Mouse (Mus musculus): ENCODE data around the gene Slamf7. TPM values are rescaled to one million over a fixed set of nuclear protein-coding genes. Genes with fewer than 3 reads are reported as not detected.
"Not testable (repeated sequence)": the region's sequence is repeated elsewhere in the genome, so short reads cannot be mapped to it uniquely, and the experiment has no call there.

Gene Slamf7
- total RNA-seq (2022), result under 1 TPM in 1 of 4 experiments, not detected in 3; 0.65 TPM

GRCm38 (mm10) chr1:171652734-171653133 is at the start of gene Slamf7:
Slamf7 (minus strand) TSS chr1:171653035.
- DNase-seq (ENCODE audit: low spot score in 2 of 2), result no peak

GRCm38 (mm10) chr1:171698983-171699382 is 46.1 kb upstream of the Slamf7 start:
- DNase-seq (ENCODE audit: low spot score in 2 of 2), result no peak

DNA sequence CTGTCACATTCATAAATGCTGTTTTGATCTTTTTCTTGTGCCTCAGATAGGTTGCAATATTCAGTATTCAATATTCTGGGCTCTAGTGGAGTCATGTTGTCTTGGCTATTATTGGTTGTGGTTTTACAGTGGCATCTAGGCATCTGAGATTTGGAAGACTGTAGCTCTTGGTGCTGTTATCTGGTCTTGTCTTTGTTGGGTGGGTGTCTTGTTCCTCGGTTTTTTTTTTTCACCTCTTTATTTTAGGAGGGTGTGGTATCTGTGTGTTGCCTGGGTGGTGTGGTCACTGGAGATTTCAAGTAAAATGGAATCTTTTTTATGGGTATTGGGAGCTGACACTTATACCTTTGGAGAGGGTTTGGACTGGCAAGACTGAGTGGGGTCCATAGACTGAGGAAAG is 41.1 kb upstream of the Slamf7 start:
- no peak for DNase-seq (ENCODE audit: low spot score in 2 of 2)

DNA sequence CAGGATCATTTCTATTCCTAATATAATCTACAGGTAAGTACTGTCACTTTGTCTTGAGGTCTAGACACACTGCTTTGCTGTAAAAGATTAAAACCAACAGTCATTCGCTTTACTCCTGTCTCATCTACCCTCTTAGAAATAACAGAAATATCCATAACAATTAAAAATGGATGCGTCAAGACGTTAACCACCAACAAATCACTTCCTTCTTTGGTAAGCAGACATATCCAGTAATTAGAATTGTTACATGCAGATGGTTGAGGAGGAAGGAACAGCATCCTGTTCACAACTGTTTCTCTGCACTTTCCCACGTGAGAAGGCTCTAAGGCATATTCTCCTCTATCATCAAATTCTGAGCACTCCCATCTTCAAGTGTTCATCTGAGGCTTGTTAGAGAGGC is 34.5 kb upstream of the Slamf7 start:
- DNase-seq (ENCODE audit: low spot score in 2 of 2), result no peak

GRCm38 (mm10) chr1:171684923-171685322 is 32.1 kb upstream of the Slamf7 start:
- no peak for DNase-seq (ENCODE audit: low spot score in 2 of 2)

DNA sequence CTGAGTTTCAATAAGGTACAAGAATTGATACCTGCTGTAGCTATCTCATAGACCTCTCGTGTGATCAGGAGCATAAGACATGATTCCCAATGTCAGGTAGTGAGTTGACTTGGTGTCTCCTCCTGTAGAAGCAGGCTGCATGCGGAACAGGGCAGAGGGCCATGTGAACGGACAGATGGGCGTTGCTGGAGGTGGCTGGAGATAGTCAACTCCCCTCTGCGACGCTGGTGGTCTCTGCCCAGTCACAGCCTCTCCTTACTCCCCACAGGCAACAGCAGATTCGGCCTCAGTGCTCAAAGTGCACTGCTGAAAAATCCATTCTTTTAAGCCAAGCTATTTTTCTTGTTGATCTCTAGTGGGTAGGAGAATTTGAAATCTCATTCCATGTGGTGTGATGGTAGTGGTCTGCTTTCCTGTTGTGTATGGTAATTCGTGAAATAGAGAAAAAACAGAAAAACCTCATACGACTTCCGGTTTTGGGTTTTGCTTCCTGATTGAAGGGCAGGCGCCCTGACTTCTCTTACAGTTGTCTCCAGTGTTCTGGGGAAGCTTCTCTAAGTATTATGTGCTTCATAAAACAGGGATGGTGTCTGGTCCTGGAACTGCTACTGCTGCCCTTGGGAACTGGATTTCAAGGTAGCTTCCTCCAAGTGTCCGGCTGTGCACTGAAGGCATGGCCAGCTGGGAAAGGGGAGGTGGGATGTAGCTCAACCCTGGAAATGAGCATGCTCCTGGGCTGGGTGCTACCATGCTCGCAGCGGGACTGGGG is 28.9 kb upstream of the Slamf7 start, which contains the start of gene Cd48:
Gene Cd48, plus strand, starts transcription at position 479 of the 769 bp plus-strand sequence.
- no peak for DNase-seq (ENCODE audit: low spot score in 2 of 2)

- no peak for DNase-seq (ENCODE audit: low spot score in 2 of 2)
Measured at GRCm38 (mm10) chr1:171681009-171681408, 28.2 kb upstream of the Slamf7 start.

DNA sequence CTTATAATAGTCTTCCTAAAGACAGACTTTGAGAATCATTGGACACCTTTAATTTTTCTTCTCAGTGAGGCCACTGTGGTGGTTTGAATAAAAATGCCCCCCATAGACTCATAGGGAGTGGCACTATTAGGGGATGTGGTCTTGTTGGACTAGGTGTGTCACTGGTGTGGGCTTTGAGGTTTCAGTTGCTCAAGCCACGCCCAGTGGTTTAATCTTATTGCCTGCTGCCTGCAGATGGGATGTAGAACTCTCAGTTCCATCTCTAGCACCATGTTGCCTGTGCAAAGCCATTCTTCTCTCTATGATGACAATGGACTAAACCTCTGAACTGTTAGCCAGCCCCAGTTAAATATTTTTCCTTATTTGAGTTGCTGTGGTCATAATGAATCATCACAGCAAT is 24.9 kb upstream of the Slamf7 start:
- DNase-seq (ENCODE audit: low spot score in 2 of 2), result no peak

DNA sequence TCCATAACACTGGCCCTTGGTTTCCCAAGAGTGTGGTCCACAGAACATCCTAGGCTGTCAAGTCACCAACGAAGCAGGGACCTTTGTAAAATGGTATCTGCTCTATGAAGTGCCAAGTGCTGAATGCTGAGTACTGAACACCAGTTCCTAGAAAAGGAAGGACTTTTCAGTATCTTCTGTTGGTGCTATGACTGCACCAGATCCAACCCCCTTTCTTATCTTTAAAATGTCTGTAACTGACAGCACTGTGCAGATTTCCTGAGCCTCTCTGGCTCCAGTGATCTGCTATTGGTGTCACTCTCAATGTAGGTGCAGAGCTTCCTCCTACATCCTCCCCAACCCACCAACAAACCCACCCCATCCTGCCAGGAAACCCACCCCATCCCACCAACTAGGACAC is 21.6 kb upstream of the Slamf7 start:
- DNase-seq (ENCODE audit: low spot score in 2 of 2), result no peak

- DNase-seq (ENCODE audit: low spot score in 2 of 2), result no peak
Measured at GRCm38 (mm10) chr1:171672854-171673475, 20.1 kb upstream of the Slamf7 start.

DNA sequence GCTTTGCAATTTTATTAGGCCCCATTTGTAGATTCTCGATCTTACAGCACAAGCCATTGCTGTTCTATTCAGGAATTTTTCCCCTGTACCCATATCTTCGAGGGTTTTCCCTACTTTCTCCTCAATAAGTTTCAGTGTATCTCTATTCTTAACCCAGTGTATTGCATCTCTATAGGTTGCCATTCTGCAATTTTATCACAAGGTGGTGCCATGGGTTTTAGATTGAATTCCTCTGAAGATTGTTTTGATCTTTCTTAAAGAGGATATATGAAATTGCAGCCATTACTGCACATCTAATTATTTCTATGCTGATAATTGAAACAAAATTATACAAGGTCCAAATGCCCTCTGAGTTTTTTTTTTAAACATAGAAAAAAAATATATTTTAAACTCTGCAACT is 19.6 kb upstream of the Slamf7 start:
- DNase-seq (ENCODE audit: low spot score in 2 of 2), result not testable (repeated sequence)

- no peak for DNase-seq (ENCODE audit: low spot score in 2 of 2)
Measured at GRCm38 (mm10) chr1:171667160-171667559, 14.3 kb upstream of the Slamf7 start.

DNA sequence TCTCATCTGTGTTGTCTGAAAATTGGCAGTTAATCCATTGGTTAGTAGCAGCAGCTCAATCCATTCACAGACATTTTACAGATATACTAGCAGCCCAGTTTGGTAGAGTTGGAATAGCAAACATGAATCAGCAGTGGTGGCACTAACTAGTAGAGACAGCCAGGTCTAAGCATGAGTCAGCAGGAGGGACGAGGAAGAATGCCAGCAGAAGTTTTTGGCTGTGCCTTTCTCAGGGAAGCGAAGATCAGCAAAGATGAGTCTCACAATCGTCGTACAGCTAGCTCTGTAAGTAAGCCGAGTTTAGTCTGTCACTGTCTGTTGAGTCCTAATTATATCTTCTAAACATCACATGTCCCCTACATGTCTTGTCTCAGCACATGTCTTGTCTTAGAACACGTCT is 13.5 kb upstream of the Slamf7 start:
- no peak for DNase-seq (ENCODE audit: low spot score in 2 of 2)

DNA sequence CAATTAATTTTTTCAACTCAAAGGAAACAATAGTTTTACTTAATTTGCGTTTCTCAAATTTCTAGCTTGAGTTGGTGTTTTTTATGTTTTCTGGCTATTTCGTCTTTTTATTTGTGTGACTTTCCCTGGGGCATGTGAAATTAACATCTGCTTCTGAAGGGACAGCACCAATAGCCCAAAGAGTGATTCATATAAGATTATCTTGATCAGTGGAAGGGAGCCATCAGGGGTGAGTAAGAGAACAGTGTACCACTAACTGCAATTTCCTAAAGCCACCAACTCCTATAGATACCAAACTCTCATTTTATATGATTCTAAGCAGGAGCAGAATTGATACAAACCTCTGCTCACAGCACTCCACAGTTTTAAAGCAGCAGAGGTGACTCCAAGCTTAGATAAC is 10.9 kb upstream of the Slamf7 start:
- no peak for DNase-seq (ENCODE audit: low spot score in 2 of 2)

GRCm38 (mm10) chr1:171661482-171661881 is 8.6 kb upstream of the Slamf7 start:
- DNase-seq (ENCODE audit: low spot score in 2 of 2), result no peak

DNA sequence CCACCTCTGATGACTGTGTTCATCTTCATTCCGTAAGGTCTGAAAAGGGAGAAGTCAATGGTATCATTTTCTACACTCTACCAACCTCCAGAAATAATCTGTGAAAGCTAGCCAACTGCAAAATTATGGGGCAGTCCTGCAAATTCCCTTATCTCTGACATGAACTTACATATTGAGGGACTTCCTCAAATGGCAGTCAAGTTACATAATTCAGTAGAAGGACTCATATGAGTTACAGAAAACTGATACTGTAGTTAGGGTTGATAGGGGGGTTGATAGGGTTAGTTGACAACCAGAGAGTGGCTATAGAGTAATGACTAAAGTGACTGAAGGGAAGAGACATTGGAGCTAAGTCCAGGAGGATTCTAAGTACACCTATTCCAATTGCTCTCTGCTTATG is 7.6 kb upstream of the Slamf7 start:
- no peak for DNase-seq (ENCODE audit: low spot score in 2 of 2)

DNA sequence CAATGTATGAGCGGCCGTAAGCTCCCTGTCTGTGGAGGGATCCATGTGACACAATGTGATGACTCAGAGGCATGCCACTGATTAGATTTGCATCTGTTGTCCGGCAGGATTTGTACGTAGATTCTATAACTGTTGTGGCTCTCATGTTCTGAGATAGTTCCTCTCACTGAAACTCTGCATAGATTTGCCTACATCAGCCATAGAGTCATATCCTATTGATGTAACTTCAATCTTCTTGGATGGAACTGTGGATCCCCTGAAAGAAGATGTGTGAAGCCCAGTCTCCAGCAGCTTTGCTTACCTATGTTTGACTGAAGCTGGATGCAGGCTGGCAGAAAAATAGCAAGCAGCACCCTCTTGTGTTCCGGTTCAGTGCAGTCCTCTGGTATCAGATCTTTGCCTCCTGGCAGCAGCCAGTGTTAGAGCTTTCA is 5.7 kb upstream of the Slamf7 start:
- DNase-seq (ENCODE audit: low spot score in 2 of 2), result no peak

DNA sequence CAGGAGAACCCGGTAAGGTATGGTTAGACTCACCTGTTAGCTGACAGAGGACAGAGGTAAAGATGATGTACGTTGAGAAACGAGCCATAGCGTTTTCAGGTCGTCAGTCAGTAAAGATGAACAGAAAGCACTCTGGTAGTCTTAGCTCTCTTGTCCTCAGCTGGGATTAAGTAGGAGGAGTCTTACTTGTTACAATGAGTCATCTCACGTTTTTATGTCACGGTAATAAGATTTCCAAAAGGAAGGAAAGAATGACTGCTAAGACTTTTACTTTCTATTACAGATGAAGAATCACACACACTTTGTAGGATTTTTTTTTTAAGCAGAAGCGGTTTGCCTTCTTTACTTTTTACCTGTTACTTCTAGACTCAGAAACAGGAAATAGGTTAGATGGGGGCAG is 4.0 kb downstream of the Slamf7 start:
- DNase-seq (ENCODE audit: low spot score in 2 of 2), result no peak

GRCm38 (mm10) chr1:171647716-171648115 is 5.1 kb downstream of the Slamf7 start:
- no peak for DNase-seq (ENCODE audit: low spot score in 2 of 2)

- no peak for DNase-seq (ENCODE audit: low spot score in 2 of 2)
Measured at GRCm38 (mm10) chr1:171646429-171646940, 6.3 kb downstream of the Slamf7 start.

DNA sequence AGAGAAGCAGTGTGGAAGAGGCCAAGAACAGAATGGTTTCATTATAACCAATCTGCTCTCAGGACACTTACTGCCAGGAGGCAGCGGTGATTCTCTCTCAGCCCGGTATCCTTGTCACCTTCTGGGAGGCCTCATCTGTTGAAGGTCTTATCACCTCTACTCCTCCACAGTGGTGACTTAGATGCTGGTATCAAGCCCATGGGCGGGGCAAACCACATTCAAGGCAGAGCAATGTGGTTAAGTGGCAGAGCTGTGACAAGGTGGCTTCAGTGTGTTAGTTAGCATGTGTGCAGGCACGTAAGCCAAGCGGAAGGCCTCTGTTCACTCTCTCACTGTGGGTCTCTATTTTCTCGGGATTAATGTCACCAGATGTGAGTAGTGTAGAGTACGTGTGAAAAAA is 9.2 kb downstream of the Slamf7 start:
- no peak for DNase-seq (ENCODE audit: low spot score in 2 of 2)

GRCm38 (mm10) chr1:171640796-171641195 is 12.0 kb downstream of the Slamf7 start:
- DNase-seq (ENCODE audit: low spot score in 2 of 2), result no peak

- no peak for DNase-seq (ENCODE audit: low spot score in 2 of 2)
Measured at GRCm38 (mm10) chr1:171638686-171639085, 14.1 kb downstream of the Slamf7 start.

Measured in gastrocnemius, adult 8-10 months (tissue).